Mouse (Mus musculus) spleen, adult 2 months (tissue): Measurements from ENCODE around the gene Skint6. TPM values are rescaled to one million over a fixed set of nuclear protein-coding genes. Genes with fewer than 3 reads are reported as not detected.
"Not testable (repeated sequence)": the region's sequence is repeated elsewhere in the genome, so short reads cannot be mapped to it uniquely, and the experiment has no call there.

Source experiments
- DNase-seq, 2 experiments: peaks; one replicate each; pipeline versions ENCODE4 v3.0.0 to v3.0.0-alpha.2; 2012 to 2021; ENCODE audit warnings: low spot score in 2 of 2, low read depth in 1 of 2
- H3K27ac ChIP-seq: fragments of 200-500 bp; 2 replicates; pipeline ENCODE4 v1.5.1; 2012; ENCODE audit warnings: low read length, inconsistent platforms; ENCODE audit not compliant: insufficient read depth
- H3K27me3 ChIP-seq: fragments of 200-500 bp; 2 replicates; pipeline ENCODE4 v1.6.1; 2012; ENCODE audit warnings: mild to moderate bottlenecking, moderate library complexity, low read length, inconsistent platforms; ENCODE audit not compliant: control insufficient read depth, insufficient read depth
- H3K36me3 ChIP-seq: fragments of 200-500 bp; 2 replicates; pipeline ENCODE4 v1.6.1; 2012; ENCODE audit warnings: mild to moderate bottlenecking, low read length, inconsistent platforms; ENCODE audit not compliant: control insufficient read depth, insufficient read depth
- H3K4me1 ChIP-seq: fragments of 200-500 bp; 2 replicates; pipeline ENCODE4 v1.6.1; 2011; ENCODE audit warnings: inconsistent platforms; ENCODE audit not compliant: control insufficient read depth, insufficient read depth, insufficient read length
- H3K4me3 ChIP-seq: fragments of 200-500 bp; 2 replicates; pipeline ENCODE4 v1.5.1; 2011; ENCODE audit warnings: mild to moderate bottlenecking, inconsistent platforms; ENCODE audit not compliant: insufficient read depth, insufficient read length; ENCODE audit errors: extremely low read depth
- CTCF ChIP-seq: fragments of 200-500 bp; IDR thresholded peaks from 2 replicates; pipeline ENCODE4 v1.5.1; 2011; ENCODE audit warnings: mild to moderate bottlenecking, inconsistent platforms; ENCODE audit not compliant: insufficient read depth, insufficient read length, insufficient replicate concordance; ENCODE audit errors: extremely low read depth
- POLR2A ChIP-seq: fragments of 200-500 bp; IDR thresholded peaks from 2 replicates; pipeline ENCODE4 v1.6.1; 2011; ENCODE audit warnings: low read depth, low read length, inconsistent platforms
- WGBS: fragments of 180-500 bp; shearing (Covaris S2); methylation state at CpG from one replicate; pipeline ENCODE4 v1.1.7; 2018; 5-methylcytosine and 5-hydroxymethylcytosine counted together
- polyA plus RNA-seq: library from polyadenylated mRNA; depleted of rRNA; stranded (reverse); fragments of >200 nt; gene quantifications from 2 replicates; pipeline ENCODE4 v1.2.3, GENCODE M21; 2012; rRNA removed

The Skint6 gene
- polyA plus RNA-seq = not detected in 2 replicates

DNA sequence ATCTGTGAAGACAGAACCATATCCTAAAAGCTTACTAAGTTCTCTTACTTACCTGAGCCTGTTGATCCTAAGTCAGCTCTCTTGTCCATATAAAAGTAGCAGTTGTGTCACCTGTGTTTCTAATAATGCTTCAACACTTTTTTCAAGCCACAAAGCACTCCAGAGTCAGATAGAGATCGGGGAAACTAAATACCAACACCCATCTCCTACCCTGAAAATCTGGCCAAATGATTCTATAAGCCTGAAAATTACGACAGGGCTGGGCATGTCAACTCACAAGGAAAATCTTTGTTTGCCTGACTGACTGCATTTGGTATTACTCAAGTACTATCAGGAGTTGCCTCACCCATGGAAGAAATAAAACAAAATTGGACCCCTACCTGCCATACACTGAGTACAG, at the start of gene Skint6:
Gene Skint6 (minus strand): TSS at position 101 of the 400 bp plus-strand sequence.
- TF ChIP-seq POLR2A (no peak), CTCF (no peak)
- DNase-seq = no peak
- Histone ChIP-seq H3K4me1 (no peaks in the 10 kb centered on the region), H3K27ac (no peak within 1 kb of the TSS), H3K27me3 (no peaks in the 10 kb centered on the region), H3K4me3 (no peak within 1 kb of the TSS), H3K36me3 (no peaks in the 10 kb centered on the region)
- WGBS = 49% methylated on average over 2 of the region's 2 CpGs

DNA sequence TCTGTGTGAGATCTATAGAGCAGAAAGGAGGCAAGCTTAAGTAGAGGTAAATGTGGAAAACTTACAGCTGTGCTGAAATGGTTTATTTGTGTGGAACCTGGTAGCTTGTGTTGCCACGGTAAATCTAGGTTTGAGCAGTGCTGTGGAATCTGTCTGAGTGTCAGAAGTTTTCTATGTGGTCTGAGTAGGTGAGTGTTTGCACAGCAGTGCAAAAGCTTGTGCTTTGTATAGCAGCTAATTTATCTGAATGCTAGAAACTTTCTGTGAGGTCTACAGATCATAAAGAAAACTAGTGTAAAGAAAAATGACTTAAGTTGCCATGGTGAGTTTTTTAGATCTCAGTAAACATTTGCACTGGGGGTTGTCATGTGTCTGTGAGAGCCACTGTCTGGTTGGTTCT, 34.1 kb upstream of the Skint6 start:
- TF ChIP-seq CTCF (no peak), POLR2A (no peak)
- WGBS = 91% methylated on average over 1 of the region's 1 CpGs
- Histone ChIP-seq H3K27me3 (no peaks in the 10 kb centered on the region), H3K27ac (no peak overlapping the region), H3K36me3 (no peaks in the 10 kb centered on the region), H3K4me3 (no peak overlapping the region), H3K4me1 (no peaks in the 10 kb centered on the region)
- DNase-seq = no peak

DNA sequence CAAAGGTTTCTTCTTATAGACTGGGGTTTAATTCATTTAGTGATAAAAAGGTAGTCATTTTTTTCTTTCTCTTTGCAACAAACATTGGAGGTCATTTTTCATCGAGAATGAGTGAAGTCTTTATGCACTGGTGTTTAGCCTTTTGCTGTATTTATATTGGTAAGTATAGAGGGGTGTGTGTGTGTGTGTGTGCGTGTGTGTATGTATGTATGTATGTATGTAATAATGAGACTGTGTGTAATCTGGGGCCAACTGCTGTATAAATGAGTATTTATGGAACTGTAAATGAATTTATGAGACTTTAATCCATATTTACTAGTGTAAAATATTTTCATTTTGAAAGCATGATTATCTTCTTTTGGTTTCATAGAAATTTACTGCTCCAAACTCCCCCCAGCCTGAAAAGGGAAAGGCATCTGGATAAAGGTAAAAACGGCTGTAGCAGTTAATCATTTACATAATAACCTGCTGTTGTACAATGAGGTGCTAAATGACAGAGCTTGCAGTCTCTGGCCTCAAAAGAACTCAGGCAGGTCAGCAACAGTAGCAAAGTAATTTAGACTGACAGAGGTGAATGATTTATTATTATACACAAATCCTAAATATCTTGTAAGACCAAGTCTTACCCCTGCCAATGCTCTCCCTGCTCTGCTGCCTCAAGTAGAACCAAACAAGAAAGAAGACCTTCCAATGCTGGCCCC, 15.2 kb upstream of the Skint6 start:
- Histone ChIP-seq H3K4me3 (no peak overlapping the region), H3K36me3 (no peaks in the 10 kb centered on the region), H3K27ac (no peak overlapping the region), H3K27me3 (no peaks in the 10 kb centered on the region), H3K4me1 (no peaks in the 10 kb centered on the region)
- TF ChIP-seq CTCF = no peak
- TF ChIP-seq POLR2A = no peak
- DNase-seq = no peak
- 69% methylated on average over 3 of the region's 3 CpGs for WGBS

DNA sequence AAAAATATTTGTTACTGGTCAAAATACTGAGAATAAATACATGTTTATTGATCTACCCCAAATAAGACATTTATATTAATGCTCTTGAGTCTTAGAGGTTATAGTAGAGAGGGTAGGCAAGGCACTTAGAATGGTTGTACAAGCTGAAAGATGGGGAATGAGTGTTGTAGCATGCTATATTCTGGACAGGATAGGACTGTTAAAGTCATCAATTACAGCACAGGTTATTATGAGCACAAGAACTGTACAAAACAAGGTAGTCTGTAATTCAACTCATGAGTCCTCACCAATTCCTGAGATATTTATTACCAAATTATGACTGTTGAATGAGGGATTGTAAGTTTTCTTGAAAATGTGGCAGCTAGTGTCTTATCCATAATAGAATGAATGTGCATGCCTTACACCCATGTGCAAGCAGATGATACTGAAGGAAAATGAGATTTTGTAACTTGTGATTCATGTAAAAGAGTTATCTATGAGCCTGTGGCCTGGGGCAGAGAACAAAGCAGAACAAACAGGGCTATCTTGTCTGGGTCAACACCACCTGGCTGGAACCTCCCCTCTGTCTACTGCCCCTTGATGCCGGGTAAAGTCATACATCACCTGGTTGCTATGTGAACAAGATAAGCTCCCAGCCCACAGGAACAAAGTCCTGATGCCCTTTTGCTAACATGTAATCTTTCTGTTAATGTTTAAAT, 23.3 kb downstream of the Skint6 start:
- no peak for DNase-seq
- no peaks in the 10 kb centered on the region for H3K27me3 ChIP-seq
- no peak for TF ChIP-seq POLR2A
- TF ChIP-seq CTCF = no peak

DNA sequence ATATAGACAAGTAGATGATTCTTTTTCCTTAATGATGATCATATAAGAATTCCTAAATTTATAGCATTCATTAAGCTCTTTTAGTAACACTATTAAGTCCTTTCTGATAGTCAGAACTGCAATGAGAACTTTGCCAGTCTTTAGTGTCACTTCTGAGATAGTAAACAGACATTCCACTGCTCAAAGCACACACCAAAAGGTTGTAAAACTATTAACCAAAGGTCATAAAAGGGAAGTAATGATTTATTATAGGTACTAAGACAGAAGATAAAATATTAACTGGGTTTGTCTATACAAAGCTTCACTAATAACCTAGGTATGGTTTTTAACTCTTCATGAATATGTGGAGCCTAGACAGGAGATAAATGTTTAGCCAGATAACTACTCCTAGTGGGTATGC, 41.0 kb downstream of the Skint6 start:
- Histone ChIP-seq H3K27ac (no peak overlapping the region), H3K4me1 (no peaks in the 10 kb centered on the region), H3K36me3 (no peaks in the 10 kb centered on the region), H3K27me3 (no peaks in the 10 kb centered on the region), H3K4me3 (no peak overlapping the region)
- TF ChIP-seq POLR2A (no peak), CTCF (no peak)
- no peak for DNase-seq

More for the DNA sequence above, 23.3 kb downstream of the Skint6 start:
- H3K36me3 ChIP-seq = no peaks in the 10 kb centered on the region
- no peak overlapping the region for H3K27ac ChIP-seq
- no peak overlapping the region for H3K4me3 ChIP-seq
- 100% methylated on average over 1 of the region's 1 CpGs for WGBS
- no peaks in the 10 kb centered on the region for H3K4me1 ChIP-seq

DNA sequence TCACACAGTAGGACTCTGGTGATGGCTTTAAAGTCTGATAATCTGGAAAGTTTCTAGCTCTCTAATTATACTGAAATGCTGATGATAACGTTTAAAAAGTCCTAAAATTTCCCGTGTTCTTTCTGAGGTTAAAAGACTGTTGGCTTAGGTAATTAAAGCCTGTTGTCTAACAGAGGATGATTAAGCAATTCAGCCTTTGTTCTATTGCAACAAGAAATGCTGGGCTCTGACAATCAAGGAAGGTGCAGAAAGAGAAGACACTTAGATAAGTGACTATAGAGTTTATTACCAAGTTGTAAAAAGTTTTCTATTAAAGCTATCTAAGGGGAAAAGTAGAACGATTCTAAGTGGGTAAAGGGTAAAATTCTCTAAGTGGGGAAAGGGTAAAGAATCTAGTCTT, 219.2 kb downstream of the Skint6 start:
- Histone ChIP-seq H3K36me3 (no peaks in the 10 kb centered on the region), H3K4me1 (no peaks in the 10 kb centered on the region), H3K4me3 (no peak overlapping the region), H3K27ac (no peak overlapping the region), H3K27me3 (no peaks in the 10 kb centered on the region)
- WGBS = 66% methylated on average over 3 of the region's 3 CpGs
- TF ChIP-seq CTCF (no peak), POLR2A (no peak)
- DNase-seq = no peak

DNA sequence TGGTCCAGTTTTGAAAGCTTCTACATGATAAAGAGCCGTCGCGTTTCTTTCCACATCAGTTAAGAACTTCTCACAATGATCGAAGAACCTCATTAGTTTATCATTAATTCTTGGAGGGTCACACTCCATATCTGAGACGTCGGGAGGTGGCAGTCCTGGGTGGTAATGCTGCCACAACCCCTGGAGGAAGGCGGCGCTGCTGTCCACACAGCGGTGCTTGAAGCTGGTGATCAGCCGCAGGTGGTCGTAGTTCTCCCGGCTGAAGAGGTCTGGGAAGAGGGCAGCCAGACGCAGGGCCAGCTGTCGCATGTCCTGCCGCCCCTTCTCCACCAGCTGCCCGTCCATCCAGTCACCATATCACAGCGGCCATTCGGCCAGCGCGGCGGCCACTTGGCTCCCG, 307.6 kb downstream of the Skint6 start:
- H3K27ac ChIP-seq, H3K27me3 ChIP-seq, H3K4me1 ChIP-seq, DNase-seq, H3K36me3 ChIP-seq, H3K4me3 ChIP-seq: not testable (repeated sequence)
- WGBS = 41% methylated on average over 22 of the region's 22 CpGs
